Mouse (Mus musculus) layer of hippocampus, postnatal 25 days (tissue): ENCODE data around the gene Phactr4. TPM values are rescaled to one million over a fixed set of nuclear protein-coding genes. Genes with fewer than 3 reads are reported as not detected.
A peak's percentile ranks its signal among the peaks of the same experiment; 100 is the strongest.

Experiments used
- DNase-seq, 2 experiments: peaks; one replicate each; pipeline ENCODE4 v3.0.0; 2022; ENCODE audit warnings: mixed read lengths in 2 of 2, low spot score in 1 of 2; ENCODE audit errors: extremely low spot score in 1 of 2
- total RNA-seq, 2 experiments: library from RNA; stranded (reverse); gene quantifications; 2 replicates each; pipeline ENCODE4 v1.2.3; 2021

Phactr4 gene
- total RNA-seq, 2 experiments from 2014 or later: 9.5 to 10.7 TPM

- no peak for DNase-seq
Observed at GRCm38 (mm10) chr4:132373820-132374219, 48.5 kb downstream of the Phactr4 start.

- no peak for DNase-seq
Observed at GRCm38 (mm10) chr4:132369953-132370750, 52.1 kb downstream of the Phactr4 start.

- no peak for DNase-seq
Observed at GRCm38 (mm10) chr4:132367480-132368201, 54.6 kb downstream of the Phactr4 start.

DNA sequence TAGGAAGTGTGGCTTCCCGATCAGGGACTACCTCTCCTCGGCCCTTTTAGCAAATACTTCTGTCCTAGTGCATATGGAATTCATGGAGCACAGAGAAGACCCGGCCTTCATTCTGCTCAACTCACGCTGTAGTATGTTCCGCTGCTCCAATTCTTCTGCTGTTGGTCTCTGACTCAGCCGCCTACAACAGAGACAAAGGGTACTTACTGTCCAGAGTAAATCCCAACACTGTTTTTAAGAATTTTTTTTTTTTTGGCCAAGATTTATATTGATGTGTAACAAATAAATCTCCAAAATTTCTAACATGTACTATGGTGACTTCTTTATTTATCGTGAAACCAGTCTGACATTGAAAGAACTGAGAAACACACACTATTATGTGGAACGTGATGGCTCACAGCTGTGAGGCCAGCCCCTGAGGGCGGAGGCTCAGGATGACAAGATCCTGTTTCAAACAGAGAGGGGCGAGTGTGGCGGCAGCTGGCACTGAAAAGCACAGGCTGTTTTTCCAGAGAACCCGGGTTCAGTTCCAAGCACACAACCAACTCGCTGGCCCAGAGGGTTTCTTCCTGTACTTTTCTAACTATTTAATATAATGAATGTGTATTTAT is 56.7 kb downstream of the Phactr4 start:
- no peak for DNase-seq

GRCm38 (mm10) chr4:132363487-132363886 is 58.8 kb downstream of the Phactr4 start:
- DNase-seq: no peak

GRCm38 (mm10) chr4:132359510-132359909 is 62.8 kb downstream of the Phactr4 start:
- no peak for DNase-seq

DNA sequence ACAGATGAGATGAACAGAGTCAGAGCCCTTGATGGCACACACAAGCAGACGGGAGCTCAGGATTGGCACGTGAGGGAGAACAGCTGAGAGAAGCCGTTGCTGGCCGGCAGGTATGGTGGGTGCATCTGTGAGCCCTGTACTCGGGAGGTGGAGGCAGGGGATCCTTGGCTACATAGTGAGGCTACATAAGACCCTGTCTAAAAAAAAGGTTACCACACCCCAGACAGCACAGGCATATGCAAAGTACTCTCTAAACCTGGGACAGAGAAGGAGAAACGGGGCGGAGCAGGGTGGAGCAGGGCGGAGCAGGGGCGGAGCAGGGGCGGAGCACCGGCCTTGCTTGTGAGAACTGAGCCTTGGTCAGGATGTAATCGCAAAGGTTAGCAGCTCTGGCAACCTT is 66.1 kb downstream of the Phactr4 start:
- no peak for DNase-seq

DNA sequence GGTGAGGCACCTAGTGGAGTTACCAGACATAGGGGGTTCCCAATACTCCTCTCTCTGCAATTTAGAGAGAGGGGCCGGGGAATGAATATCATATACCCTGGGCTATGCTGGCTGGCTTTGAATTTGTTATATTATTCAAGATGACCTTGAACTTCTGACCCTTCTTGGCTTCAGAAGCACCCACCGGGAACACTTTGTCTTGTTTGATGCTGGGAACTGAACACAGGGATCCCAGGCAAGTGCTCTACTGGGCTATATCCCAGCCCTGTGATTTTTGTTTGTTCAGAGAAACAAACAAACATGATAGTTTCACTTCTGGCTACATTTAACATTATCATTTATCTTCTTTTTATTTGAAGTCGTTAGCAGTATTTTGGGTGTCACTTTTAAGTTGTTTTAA is 66.9 kb downstream of the Phactr4 start:
- no peak for DNase-seq

GRCm38 (mm10) chr4:132354571-132354970 is 67.7 kb downstream of the Phactr4 start:
- DNase-seq: no peak

GRCm38 (mm10) chr4:132353481-132353885 is 68.8 kb downstream of the Phactr4 start, which contains the start of gene Rcc1:
Gene Rcc1, minus strand, starts transcription at chr4:132353605.
- peak; percentile 78 to 82 for DNase-seq

DNA sequence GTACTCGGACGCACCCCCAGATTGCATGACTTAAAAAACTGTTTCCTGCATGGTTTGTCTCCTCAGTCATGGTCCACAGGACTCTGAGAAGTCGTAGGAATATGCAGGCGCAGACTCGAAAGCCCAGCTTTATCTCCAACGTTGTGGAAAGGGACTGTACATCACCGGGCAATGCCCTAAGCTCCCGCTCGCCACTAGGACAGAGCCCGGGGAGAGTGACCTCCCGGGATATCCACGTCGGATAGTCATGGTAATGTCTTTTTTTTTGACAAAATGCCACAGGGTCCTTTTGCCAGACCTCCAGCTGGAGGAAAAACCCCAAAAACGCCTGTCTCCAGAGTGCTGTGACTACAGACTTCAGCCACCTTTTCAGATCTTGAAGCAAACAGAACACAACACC is 69.5 kb downstream of the Phactr4 start:
- DNase-seq: no peak

GRCm38 (mm10) chr4:132351401-132351800 is 70.9 kb downstream of the Phactr4 start:
- DNase-seq: no peak

GRCm38 (mm10) chr4:132350854-132351253 is 71.4 kb downstream of the Phactr4 start:
- no peak for DNase-seq

GRCm38 (mm10) chr4:132350123-132350740 is 72.1 kb downstream of the Phactr4 start:
- no peak for DNase-seq

DNA sequence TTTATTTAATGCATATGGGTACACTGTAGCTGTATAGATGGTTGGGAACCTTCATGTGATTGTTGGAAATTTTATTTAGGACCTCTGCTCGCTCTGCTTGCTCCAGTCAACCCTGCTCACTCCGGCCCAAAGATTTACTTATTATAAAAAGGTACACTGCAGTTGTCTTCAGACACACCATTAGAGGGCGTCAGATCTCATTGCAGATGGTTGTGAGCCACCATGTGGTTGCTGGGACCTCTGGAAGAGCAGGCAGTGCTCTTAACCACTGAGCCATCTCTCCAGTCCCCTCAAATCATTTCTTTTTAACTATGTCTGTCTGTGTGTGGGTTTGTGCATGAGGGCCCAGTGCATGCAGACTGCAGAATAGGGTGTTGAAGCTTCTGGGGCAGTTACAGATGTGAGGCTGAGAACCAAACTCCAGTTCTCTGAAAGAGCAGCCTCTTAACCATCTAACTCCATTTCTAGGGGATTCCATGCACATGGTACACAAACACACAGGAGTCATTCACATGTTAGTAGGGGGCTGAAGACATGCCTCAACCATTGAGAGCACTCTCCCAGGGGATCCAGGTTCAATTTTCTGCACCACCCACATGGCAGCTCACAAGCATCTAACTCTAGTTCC is 72.7 kb downstream of the Phactr4 start:
- DNase-seq: no peak

DNA sequence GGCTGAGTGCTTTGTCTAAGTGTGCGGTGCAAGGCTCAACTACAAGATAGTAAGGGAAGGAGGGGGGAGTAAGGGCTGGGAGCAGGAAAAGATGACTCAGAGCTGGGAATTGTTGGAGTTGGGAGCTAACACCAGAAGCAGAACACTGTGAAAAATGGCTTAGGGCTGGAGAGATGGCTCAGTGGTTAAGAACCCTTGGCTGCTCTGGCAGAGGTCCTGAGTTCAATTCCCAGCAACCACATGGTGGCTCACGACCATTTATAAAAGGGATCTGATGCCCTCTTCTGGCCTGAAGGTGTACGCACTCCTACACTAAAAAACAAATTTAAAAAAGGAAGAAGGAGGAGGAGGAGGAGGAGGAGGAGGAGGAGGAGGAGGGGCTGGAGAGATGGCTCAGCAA is 75.6 kb downstream of the Phactr4 start:
- DNase-seq: no peak

GRCm38 (mm10) chr4:132346261-132346660 is 76.0 kb downstream of the Phactr4 start:
- no peak for DNase-seq

DNA sequence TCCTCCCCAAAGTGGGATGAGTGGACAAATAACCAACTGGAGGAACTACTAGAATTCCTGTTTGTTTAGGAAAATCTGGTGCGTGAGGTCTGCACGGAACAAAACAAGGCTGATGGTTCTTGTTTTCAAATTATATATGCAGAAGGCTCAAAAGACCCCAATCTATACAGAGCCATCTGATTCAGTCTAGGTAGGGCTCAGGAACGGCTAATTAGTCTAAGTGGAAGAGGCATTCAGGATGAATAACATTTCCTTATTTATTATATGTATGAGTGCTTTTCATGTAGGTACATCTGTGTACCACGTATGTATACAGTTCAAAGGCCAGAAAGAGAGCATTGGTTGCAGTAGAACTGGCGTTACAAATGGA is 76.5 kb downstream of the Phactr4 start:
- no peak for DNase-seq

DNA sequence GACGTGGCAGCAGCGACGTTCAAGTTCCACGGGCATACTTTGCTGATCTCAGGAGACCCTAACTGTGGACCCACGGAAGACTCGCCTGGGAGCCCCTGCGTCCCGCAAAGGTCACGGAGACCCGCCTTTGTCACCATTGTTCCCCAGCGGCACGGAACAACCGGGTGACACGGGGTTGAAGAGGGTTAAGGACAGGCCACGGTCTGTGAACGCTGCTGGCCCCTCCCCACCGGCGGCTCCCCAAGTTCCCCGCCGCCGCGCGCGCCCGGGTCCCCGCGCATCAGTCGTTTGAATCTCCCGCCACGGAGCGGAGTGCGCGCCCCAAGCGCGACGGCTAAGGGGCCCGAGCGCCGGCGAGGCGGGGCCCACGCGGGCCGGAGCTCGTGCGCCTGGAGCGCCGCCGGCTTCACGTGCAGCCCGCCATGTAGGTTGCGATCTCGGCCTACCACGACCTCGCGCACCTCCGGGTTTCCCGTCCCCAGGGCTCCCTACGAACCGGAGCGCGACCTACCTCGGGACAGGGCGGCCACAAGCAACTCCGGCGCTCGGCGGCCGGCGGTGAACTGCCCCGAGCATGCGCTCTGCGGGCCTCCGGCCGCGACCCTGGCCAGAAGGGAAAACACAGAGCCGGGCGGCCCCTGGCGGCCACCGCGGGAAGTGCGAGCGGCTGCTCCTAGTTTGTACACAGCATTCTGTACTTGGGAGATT is 77.0 kb downstream of the Phactr4 start:
- DNase-seq: peak; percentile 98 to 99
